Mouse (Mus musculus) lung, postnatal 0 days (tissue): ENCODE data around the gene Amigo2. TPM values are rescaled to one million over a fixed set of nuclear protein-coding genes. Genes with fewer than 3 reads are reported as not detected.

Source experiments
- ATAC-seq: fragments of 200-750 bp; cut with Nextera tagmentation; 2 replicates; pipeline ENCODE4 v1.8.0; 2017; ENCODE audit warnings: moderate library complexity
- DNase-seq: peaks from one replicate; pipeline ENCODE4 v3.0.0-alpha.2; 2016; ENCODE audit warnings: low spot score
- H3K27ac ChIP-seq: fragments of 300-500 bp; sonication (generic); 2 replicates; pipeline ENCODE4 v1.5.1; 2014; ENCODE audit warnings: antibody characterized with exemption, mild to moderate bottlenecking, low read length, mixed read lengths
- H3K27me3 ChIP-seq: fragments of 300-500 bp; sonication (generic); replicated peaks from 2 replicates; pipeline ENCODE4 v1.6.1; 2014; ENCODE audit warnings: low read length, mixed read lengths; ENCODE audit not compliant: insufficient read depth
- H3K36me3 ChIP-seq: fragments of 300-500 bp; sonication (generic); 2 replicates; pipeline ENCODE4 v1.6.1; 2014; ENCODE audit warnings: low read length, mixed read lengths; ENCODE audit not compliant: insufficient read depth
- H3K4me1 ChIP-seq: fragments of 300-500 bp; sonication (generic); 2 replicates; pipeline ENCODE4 v1.6.1; 2014; ENCODE audit warnings: antibody characterized with exemption, low read depth, low read length, mixed read lengths; ENCODE audit not compliant: insufficient read depth
- H3K4me2 ChIP-seq: fragments of 300-500 bp; sonication (generic); replicated peaks from 2 replicates; pipeline ENCODE4 v1.6.1; 2014; ENCODE audit warnings: low read depth, mild to moderate bottlenecking, low read length, moderate library complexity, mixed read lengths
- H3K4me3 ChIP-seq: fragments of 300-500 bp; sonication (generic); 2 replicates; pipeline ENCODE4 v1.5.1; 2014; ENCODE audit warnings: low read depth, low read length
- H3K9ac ChIP-seq: fragments of 300-500 bp; sonication (generic); replicated peaks from 2 replicates; pipeline ENCODE4 v1.6.1; 2014; ENCODE audit warnings: low read depth, mild to moderate bottlenecking
- H3K9me3 ChIP-seq: fragments of 300-500 bp; sonication (generic); 2 replicates; pipeline ENCODE4 v1.6.1; 2016; ENCODE audit warnings: low read length, mixed read lengths
- CTCF ChIP-seq: IDR thresholded peaks from 2 replicates; pipeline ENCODE4 v1.5.1; 2016; ENCODE audit warnings: antibody characterized with exemption, mild to moderate bottlenecking
- EP300 ChIP-seq: IDR thresholded peaks from 2 replicates; pipeline ENCODE4 v1.6.1; 2016; ENCODE audit warnings: antibody characterized with exemption, mild to moderate bottlenecking, control low read depth
- WGBS: fragments of 180-500 bp; shearing (Covaris S2); extraction: QIAGEN DNeasy Blood & Tissue Kit; methylation state at CpG from one replicate; pipeline ENCODE4 v1.1.7; 2014; 5-methylcytosine and 5-hydroxymethylcytosine counted together
- polyA plus RNA-seq: library from polyadenylated mRNA; unstranded; fragments of >200 nt; fragmentation: Nextera tagmentation; extraction: Ambion mirVana; gene quantifications from 2 replicates; pipeline ENCODE4 v1.2.1, GENCODE M21; 2015

Gene Amigo2
- polyA plus RNA-seq, 1 experiment from 2014 or later = 12.3 TPM

DNA sequence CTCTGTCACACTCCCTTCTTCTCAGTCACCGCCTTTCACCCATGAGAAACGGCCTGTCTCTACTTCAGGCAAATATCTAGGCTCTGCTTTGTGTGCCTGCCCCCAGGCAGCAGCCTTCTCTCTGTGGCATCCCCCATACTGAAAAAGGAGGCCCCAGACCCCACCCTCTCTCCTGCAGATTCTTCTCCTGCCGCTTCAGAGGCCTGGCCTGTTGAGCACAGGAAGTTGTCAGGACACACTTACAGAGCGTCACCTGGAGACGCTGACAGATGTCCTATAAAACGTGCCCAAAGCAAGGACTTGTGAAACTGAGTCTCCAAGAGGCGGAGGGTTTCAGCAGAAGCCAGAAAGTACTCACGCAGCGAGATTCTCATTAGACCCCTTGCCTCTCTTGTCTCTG lies 33.7 kb upstream of the Amigo2 start:
- WGBS = 46% methylated on average over 9 of the region's 9 CpGs
- Histone ChIP-seq H3K9me3 (no peaks in the 10 kb centered on the region), H3K27me3 (no peaks in the 10 kb centered on the region), H3K36me3 (no peaks in the 10 kb centered on the region; the same call in 1 of the 2 replicates), H3K4me2 (no peak overlapping the region), H3K4me1 (no peaks in the 10 kb centered on the region), H3K27ac (no peak overlapping the region), H3K4me3 (no peak overlapping the region), H3K9ac (no peak overlapping the region)
- DNase-seq (no peak), ATAC-seq (no peak)
- TF ChIP-seq EP300 = no peak
- TF ChIP-seq CTCF = no peak

- H3K9ac ChIP-seq = no peak overlapping the region
- H3K27ac ChIP-seq = no peak overlapping the region
- no peak for TF ChIP-seq EP300
- no peak for TF ChIP-seq CTCF
- no peak for DNase-seq
- no peaks in the 10 kb centered on the region; the same call in 1 of the 2 replicates for H3K36me3 ChIP-seq
- no peaks in the 10 kb centered on the region for H3K9me3 ChIP-seq
- no peak overlapping the region for H3K4me2 ChIP-seq
- H3K4me3 ChIP-seq = no peak overlapping the region
- ATAC-seq = no peak
- WGBS = 77% methylated on average over 8 of the region's 8 CpGs
- H3K27me3 ChIP-seq = no peaks in the 10 kb centered on the region
- no peaks in the 10 kb centered on the region for H3K4me1 ChIP-seq
Observed at GRCm38 (mm10) chr15:97280131-97280530, 33.0 kb upstream of the Amigo2 start.

DNA sequence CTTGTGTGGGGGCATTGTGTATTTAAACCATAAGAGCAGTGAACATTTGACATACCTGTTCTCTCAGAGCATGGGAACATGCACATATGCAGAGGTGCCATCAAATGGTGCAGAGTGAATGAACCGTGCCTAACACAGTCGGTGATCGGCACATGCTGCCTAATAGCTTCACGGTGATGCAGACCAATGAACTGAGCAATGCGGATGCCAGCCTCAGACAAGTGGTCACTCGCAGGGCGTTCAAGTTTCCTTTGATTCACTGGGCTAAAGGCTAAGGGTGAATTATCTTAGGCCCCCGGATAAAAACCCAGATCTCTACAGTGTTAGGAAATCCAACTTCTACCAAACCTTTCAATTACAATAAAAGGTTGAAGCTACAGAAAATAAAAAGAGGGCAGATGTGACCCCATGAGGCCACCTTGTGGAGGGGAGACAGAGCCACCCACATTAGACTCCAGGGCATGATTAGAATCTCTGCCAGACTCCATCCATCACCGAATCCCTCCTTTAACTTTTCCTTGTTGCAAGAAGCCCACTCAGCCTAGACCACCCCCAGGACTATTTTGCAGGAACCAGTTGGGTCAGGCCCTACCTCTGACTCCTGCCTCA lies 31.4 kb upstream of the Amigo2 start:
- Histone ChIP-seq H3K27me3 (no peaks in the 10 kb centered on the region), H3K9ac (no peak overlapping the region), H3K4me2 (no peak overlapping the region), H3K9me3 (no peaks in the 10 kb centered on the region), H3K4me3 (no peak overlapping the region), H3K27ac (no peak overlapping the region), H3K36me3 (no peaks in the 10 kb centered on the region; the same call in 1 of the 2 replicates), H3K4me1 (no peaks in the 10 kb centered on the region)
- DNase-seq = no peak
- WGBS = 94% methylated on average over 9 of the region's 9 CpGs
- TF ChIP-seq CTCF (no peak), EP300 (no peak)
- no peak for ATAC-seq

DNA sequence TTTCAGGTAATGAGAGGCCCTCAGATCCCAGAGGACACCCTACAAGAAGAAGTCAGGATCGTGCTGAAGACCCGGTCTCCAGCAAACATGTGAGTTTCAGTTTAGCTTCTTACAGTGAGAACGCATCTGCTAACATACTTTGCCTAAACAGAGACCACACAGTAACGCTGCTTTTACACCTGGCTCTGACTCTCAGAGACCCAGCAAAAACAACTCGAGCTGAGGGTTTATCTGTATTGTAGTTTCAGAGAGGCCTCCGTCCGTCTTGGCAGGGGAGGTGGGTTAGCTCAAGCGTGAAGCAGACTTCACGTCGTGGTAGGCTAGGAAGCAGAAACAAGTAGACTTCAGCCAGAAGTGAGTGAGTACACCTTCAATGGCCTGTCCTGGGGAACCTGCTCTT lies 30.2 kb upstream of the Amigo2 start:
- no peaks in the 10 kb centered on the region for H3K9me3 ChIP-seq
- no peaks in the 10 kb centered on the region for H3K27me3 ChIP-seq
- no peak overlapping the region for H3K4me3 ChIP-seq
- H3K4me1 ChIP-seq = peaks cover 2% of the 10 kb centered on the region; the same call in 1 of the 2 replicates
- H3K36me3 ChIP-seq = no peaks in the 10 kb centered on the region; the same call in 1 of the 2 replicates
- H3K4me2 ChIP-seq = no peak overlapping the region
- DNase-seq (no peak), ATAC-seq (no peak)
- H3K9ac ChIP-seq = no peak overlapping the region
- no peak overlapping the region for H3K27ac ChIP-seq
- 81% methylated on average over 10 of the region's 10 CpGs for WGBS
- TF ChIP-seq EP300 (no peak), CTCF (no peak)

GRCm38 (mm10) chr15:97276660-97277153 lies 29.6 kb upstream of the Amigo2 start:
- H3K27me3 ChIP-seq = no peaks in the 10 kb centered on the region
- peaks cover 2% of the 10 kb centered on the region; the same call in 1 of the 2 replicates for H3K4me1 ChIP-seq
- H3K4me2 ChIP-seq = no peak overlapping the region
- no peak overlapping the region for H3K9ac ChIP-seq
- no peaks in the 10 kb centered on the region; the same call in 1 of the 2 replicates for H3K36me3 ChIP-seq
- no peak overlapping the region for H3K27ac ChIP-seq
- H3K9me3 ChIP-seq = no peaks in the 10 kb centered on the region
- TF ChIP-seq CTCF (no peak), EP300 (no peak)
- 61% methylated on average over 20 of the region's 20 CpGs for WGBS
- ATAC-seq (peak; percentile 50), DNase-seq (peak; percentile 57)
- no peak overlapping the region for H3K4me3 ChIP-seq

DNA sequence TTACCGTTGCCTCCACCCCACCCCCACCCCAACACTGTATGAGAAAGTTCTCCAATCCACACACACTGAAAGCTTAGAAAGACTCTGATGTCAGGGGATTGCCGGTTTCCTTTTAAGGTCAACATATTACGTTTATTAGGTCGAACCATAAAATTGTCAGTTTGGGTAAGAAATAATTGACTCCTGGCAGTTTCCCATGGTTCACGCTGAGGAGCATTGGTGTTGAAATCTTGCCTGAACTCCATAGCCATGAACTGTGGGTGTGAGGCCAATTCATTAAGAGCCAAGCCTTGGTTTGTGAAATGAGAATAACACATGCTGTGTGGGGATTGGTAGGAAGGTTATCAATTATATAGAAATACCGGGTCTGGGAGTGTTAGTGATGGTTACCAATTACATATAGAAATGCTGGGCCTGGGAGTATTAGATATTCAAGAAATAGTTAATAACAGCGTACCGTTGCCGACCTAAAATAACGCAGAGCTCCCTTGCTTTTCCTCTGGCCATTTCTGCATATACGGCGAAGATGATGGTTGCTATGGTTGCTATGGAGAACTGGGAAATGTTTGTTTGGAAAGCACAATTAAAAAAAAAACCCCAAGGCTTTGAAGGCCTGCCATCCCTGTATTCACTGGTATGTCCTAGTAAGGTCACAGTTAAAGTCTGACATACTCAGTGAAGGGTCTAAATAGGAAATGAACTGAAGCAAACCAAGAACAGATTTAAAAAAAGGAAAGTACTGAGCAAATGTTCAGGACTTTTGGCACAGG lies 28.7 kb upstream of the Amigo2 start:
- ATAC-seq (peak; percentile 34; the same call in 1 of the 2 replicates), DNase-seq (peak; percentile 29)
- Histone ChIP-seq H3K27me3 (no peaks in the 10 kb centered on the region), H3K9ac (no peak overlapping the region), H3K9me3 (no peaks in the 10 kb centered on the region), H3K4me2 (no peak overlapping the region), H3K4me1 (peaks cover 9% of the 10 kb centered on the region; the same call in 1 of the 2 replicates), H3K4me3 (no peak overlapping the region), H3K27ac (no peak overlapping the region), H3K36me3 (no peaks in the 10 kb centered on the region; the same call in 1 of the 2 replicates)
- WGBS = 76% methylated on average over 12 of the region's 12 CpGs
- TF ChIP-seq EP300 = no peak
- TF ChIP-seq CTCF = no peak
